Mouse (Mus musculus) CH12.LX (cell line): Measurements from ENCODE around the gene Acta1. TPM values are rescaled to one million over a fixed set of nuclear protein-coding genes. Genes with fewer than 3 reads are reported as not detected.

Experiments
- DNase-seq: peaks from one replicate; pipeline ENCODE4 v3.0.0-alpha.2; 2013; ENCODE audit errors: extremely low read depth
- H3K27ac ChIP-seq: 2 replicates; pipeline ENCODE4 v1.5.1; 2012; ENCODE audit warnings: low read depth, mild to moderate bottlenecking, control low read depth, moderate library complexity; ENCODE audit not compliant: insufficient read depth
- H3K27me3 ChIP-seq: replicated peaks from 2 replicates; pipeline ENCODE3; 2012; ENCODE audit warnings: inconsistent platforms
- H3K36me3 ChIP-seq, 2 experiments: replicated peaks in 1 of 2; 2 replicates each; pipeline versions ENCODE3 to v1.6.1; 2012; ENCODE audit warnings: inconsistent platforms in 1 of 2, low read length in 1 of 2, mild to moderate bottlenecking in 1 of 2, mixed read lengths in 1 of 2, moderate library complexity in 1 of 2; ENCODE audit not compliant: control insufficient read depth in 1 of 2, insufficient read depth in 1 of 2
- H3K4me1 ChIP-seq, 2 experiments: 2 replicates each; pipeline ENCODE4 v1.6.1; 2012; ENCODE audit warnings: inconsistent platforms in 1 of 2, moderate library complexity in 1 of 2; ENCODE audit not compliant: insufficient read depth in 2 of 2, control insufficient read depth in 1 of 2
- H3K4me2 ChIP-seq: 2 replicates; pipeline ENCODE4 v1.6.1; 2012; ENCODE audit warnings: low read depth, mild to moderate bottlenecking, control low read depth; ENCODE audit not compliant: poor library complexity, insufficient read depth, severe bottlenecking
- H3K4me3 ChIP-seq, 3 experiments: fragments of 150-350 bp in 1 of 3; sonication (generic) in 1 of 3; replicated peaks in 1 of 3; 2 replicates each; pipeline versions ENCODE3 to v1.5.1; 2011 to 2012; ENCODE audit warnings: low read depth in 2 of 3, low read length in 2 of 3, mild to moderate bottlenecking in 2 of 3, moderate library complexity in 2 of 3, control low read depth in 1 of 3, improper control_type of control experiment in 1 of 3, inconsistent platforms in 1 of 3, mixed read lengths in 1 of 3; ENCODE audit not compliant: poor library complexity in 1 of 3
- H3K79me2 ChIP-seq: replicated peaks from 2 replicates; pipeline ENCODE4 v1.6.1; 2012; ENCODE audit warnings: mild to moderate bottlenecking, moderate library complexity; ENCODE audit not compliant: control insufficient read depth, poor library complexity, insufficient read depth, severe bottlenecking; ENCODE audit errors: extremely low read depth
- H3K9ac ChIP-seq: 2 replicates; pipeline ENCODE4 v1.6.1; 2012; ENCODE audit warnings: low read depth, mild to moderate bottlenecking, control low read depth, moderate library complexity; ENCODE audit not compliant: insufficient read depth
- H3K9me3 ChIP-seq: replicated peaks from 2 replicates; pipeline ENCODE3; 2012; ENCODE audit warnings: low read length, inconsistent platforms, mixed read lengths
- CHD1 ChIP-seq: IDR thresholded peaks from 2 replicates; pipeline ENCODE4 v1.6.1; 2012; ENCODE audit warnings: low read depth, low read length, improper control_type of control experiment, inconsistent platforms
- CTCF ChIP-seq, 2 experiments: IDR thresholded peaks in 1 of 2; conservative IDR thresholded peaks in 1 of 2; 2 replicates each; pipeline ENCODE4 v1.5.1; 2011 to 2012; ENCODE audit warnings: low read depth in 2 of 2, low read length in 2 of 2, improper control_type of control experiment in 1 of 2, inconsistent platforms in 1 of 2, mild to moderate bottlenecking in 1 of 2, moderate library complexity in 1 of 2
- GABPA ChIP-seq: IDR thresholded peaks from 2 replicates; pipeline ENCODE4 v1.6.1; 2012; ENCODE audit warnings: low read depth, low read length, improper control_type of control experiment, inconsistent platforms; ENCODE audit not compliant: insufficient replicate concordance
- HCFC1 ChIP-seq: IDR thresholded peaks from 2 replicates; pipeline ENCODE4 v1.6.1; 2012; ENCODE audit warnings: low read depth, mild to moderate bottlenecking, inconsistent platforms, low read length, improper control_type of control experiment
- JUN ChIP-seq: IDR thresholded peaks from 2 replicates; pipeline ENCODE4 v1.6.1; 2011; ENCODE audit warnings: low read depth, mild to moderate bottlenecking, low read length, improper control_type of control experiment, moderate library complexity; ENCODE audit not compliant: insufficient read depth
- JUND ChIP-seq: conservative IDR thresholded peaks from 2 replicates; pipeline ENCODE4 v1.6.1; 2011; ENCODE audit warnings: low read depth, low read length, improper control_type of control experiment
- MAFK ChIP-seq: IDR thresholded peaks from 2 replicates; pipeline ENCODE4 v1.6.1; 2011; ENCODE audit warnings: low read length, improper control_type of control experiment; ENCODE audit not compliant: insufficient replicate concordance
- MAX ChIP-seq: IDR thresholded peaks from 2 replicates; pipeline ENCODE4 v1.6.1; 2011; ENCODE audit warnings: low read length, improper control_type of control experiment
- MAZ ChIP-seq: IDR thresholded peaks from 2 replicates; pipeline ENCODE4 v1.6.1; 2012; ENCODE audit warnings: low read depth, mild to moderate bottlenecking, inconsistent platforms, low read length, improper control_type of control experiment, moderate library complexity
- NELFE ChIP-seq: IDR thresholded peaks from 2 replicates; pipeline ENCODE4 v1.6.1; 2011; ENCODE audit warnings: low read depth, low read length, improper control_type of control experiment
- NRF1 ChIP-seq: IDR thresholded peaks from 2 replicates; pipeline ENCODE4 v1.6.1; 2014; ENCODE audit warnings: low read depth, mild to moderate bottlenecking, inconsistent platforms, low read length, improper control_type of control experiment, moderate library complexity
- PAX5 ChIP-seq: IDR thresholded peaks from 2 replicates; pipeline ENCODE4 v1.6.1; 2012; ENCODE audit warnings: low read length, inconsistent platforms, mixed read lengths
- POLR2AphosphoS2 ChIP-seq: IDR thresholded peaks from 2 replicates; pipeline ENCODE4 v1.6.1; 2011; ENCODE audit warnings: low read depth, low read length, improper control_type of control experiment
- RCOR1 ChIP-seq: conservative IDR thresholded peaks from 2 replicates; pipeline ENCODE4 v1.6.1; 2012; ENCODE audit warnings: low read depth, mild to moderate bottlenecking, inconsistent platforms, low read length, improper control_type of control experiment
- SIN3A ChIP-seq: IDR thresholded peaks from 2 replicates; pipeline ENCODE4 v1.6.1; 2012; ENCODE audit warnings: low read length, improper control_type of control experiment, inconsistent platforms
- SMC3 ChIP-seq: IDR thresholded peaks from 2 replicates; pipeline ENCODE4 v1.6.1; 2011; ENCODE audit warnings: low read depth, low read length, improper control_type of control experiment
- TCF12 ChIP-seq: IDR thresholded peaks from 2 replicates; pipeline ENCODE4 v1.6.1; 2014; ENCODE audit warnings: low read depth, mild to moderate bottlenecking, inconsistent platforms, low read length, improper control_type of control experiment
- ZC3H11A ChIP-seq: IDR thresholded peaks from 2 replicates; pipeline ENCODE4 v1.6.1; 2012; ENCODE audit warnings: low read depth, mild to moderate bottlenecking, inconsistent platforms, low read length, improper control_type of control experiment
- ZKSCAN1 ChIP-seq: IDR thresholded peaks from 2 replicates; pipeline ENCODE4 v1.6.1; 2012; ENCODE audit warnings: low read depth, inconsistent platforms, low read length, improper control_type of control experiment, borderline replicate concordance
- ZMIZ1 ChIP-seq: IDR thresholded peaks from 2 replicates; pipeline ENCODE4 v1.6.1; 2012; ENCODE audit warnings: low read depth, mild to moderate bottlenecking, inconsistent platforms, low read length, improper control_type of control experiment
- ZNF384 ChIP-seq: IDR thresholded peaks from 2 replicates; pipeline ENCODE4 v1.6.1; 2012; ENCODE audit warnings: low read depth, low read length, improper control_type of control experiment, inconsistent platforms
- dilution Hi-C: fragments of 300-500 bp; cut with MboI; formaldehyde crosslinking; loops from 2 replicates; pipeline ENCODE4 v1.14.3; 2020; ENCODE audit warnings: low sequenced_read_pairs; ENCODE audit not compliant: extremely low pct_unique_long_range_greater_than_20kb, extremely low pct_ligation_motif_present
- in situ Hi-C: fragments of 300-500 bp; cut with MboI; formaldehyde crosslinking; loops from 3 replicates; pipeline ENCODE4 v1.14.3; 2019; ENCODE audit warnings: low sequenced_read_pairs, low pct_ligation_motif_present, low pct_unique_long_range_greater_than_20kb, mixed read lengths
- polyA plus RNA-seq: library from polyadenylated mRNA; unstranded; fragments of >175 nt; gene quantifications from 2 replicates; pipeline ENCODE4 v1.2.1, GENCODE M21; 2012; ENCODE audit warnings: low read depth; ENCODE audit not compliant: insufficient read length
- total RNA-seq, 2 experiments: library from RNA; depleted of rRNA; stranded (reverse); fragments of 300-350 nt in 1 of 2; fragments of >200 nt in 1 of 2; gene quantifications; 2 replicates each; pipeline ENCODE4 v1.2.3; 2012 to 2014

The Acta1 gene
- total and polyA plus RNA-seq, 3 experiments: 0.27 TPM; not detected in 2

DNA sequence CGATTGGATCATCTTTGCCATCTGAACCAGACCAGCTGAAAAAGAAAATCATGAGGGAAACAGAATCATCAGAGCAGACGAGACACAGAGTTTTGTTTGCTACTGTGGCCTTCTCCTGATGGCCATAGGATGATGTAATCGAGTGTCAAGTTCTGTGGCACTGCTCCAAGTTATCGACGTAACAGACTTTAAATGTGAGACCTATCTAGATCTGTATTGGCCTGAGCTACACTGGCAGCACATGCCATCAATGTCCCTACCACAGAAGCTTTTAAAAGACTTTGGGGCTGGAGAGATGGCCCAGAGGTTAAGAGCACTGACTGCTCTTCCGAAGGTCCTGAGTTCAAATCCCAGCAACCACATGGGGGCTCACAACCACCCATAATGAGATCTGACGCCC lies 8.1 kb upstream of the Acta1 start:
- H3K9me3 ChIP-seq: no peaks in the 10 kb centered on the region
- no peaks in the 10 kb centered on the region for H3K79me2 ChIP-seq
- H3K36me3 ChIP-seq: peaks cover 51 to 85% of the 10 kb centered on the region in 2 experiments
- no peaks in the 10 kb centered on the region for H3K4me1 ChIP-seq
- TF ChIP-seq NELFE: no peak
- TF ChIP-seq SMC3: no peak
- no peak for TF ChIP-seq MAFK
- no peak for TF ChIP-seq CTCF (conservative IDR thresholded peaks at IDR 0.05 in 1 of 2, IDR thresholded peaks at IDR 0.05 in 1 of 2; ENCODE audit: low read depth in 2 of 2, low read length in 2 of 2)
- no peak for TF ChIP-seq ZNF384
- no peak for TF ChIP-seq TCF12
- no peak for TF ChIP-seq POLR2AphosphoS2
- dilution Hi-C loops (no loop called here), in situ Hi-C loops (no loop called here)
- no peak overlapping the region for H3K4me2 ChIP-seq
- H3K4me3 ChIP-seq: no peak overlapping the region
- H3K27me3 ChIP-seq: no peaks in the 10 kb centered on the region
- no peak overlapping the region for H3K27ac ChIP-seq
- no peak for DNase-seq
- H3K9ac ChIP-seq: no peak overlapping the region

DNA sequence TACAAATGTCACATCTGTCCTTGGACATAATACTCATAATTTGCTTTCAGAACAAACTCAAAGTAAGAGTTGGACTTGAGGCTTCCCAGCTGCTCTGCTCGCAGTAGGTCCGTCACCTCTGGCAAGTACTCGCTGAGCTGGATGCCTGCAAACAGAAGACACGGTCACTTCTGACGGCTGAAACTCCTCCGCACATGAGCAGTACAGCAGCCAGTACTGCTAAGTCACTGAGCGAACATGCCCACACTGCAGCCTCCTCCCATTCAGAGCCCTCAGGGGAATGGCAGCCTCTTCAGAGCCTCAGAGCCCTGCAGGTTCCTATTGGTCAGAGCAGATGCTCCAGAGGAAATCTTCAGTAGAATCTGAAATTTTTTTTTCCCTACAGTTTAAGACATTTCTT lies 4.8 kb upstream of the Acta1 start:
- no peak for TF ChIP-seq MAX
- TF ChIP-seq PAX5: no peak
- no peak for TF ChIP-seq HCFC1
- TF ChIP-seq JUN: no peak
- no peak for TF ChIP-seq ZKSCAN1
- no peak for TF ChIP-seq TCF12
- TF ChIP-seq MAZ: no peak
- no peak for TF ChIP-seq NRF1
- TF ChIP-seq JUND: no peak
- TF ChIP-seq SIN3A: no peak
- no peak for TF ChIP-seq NELFE
- TF ChIP-seq RCOR1: no peak
- TF ChIP-seq CHD1: no peak
- no peak for TF ChIP-seq ZMIZ1
- no peak for TF ChIP-seq ZNF384
- TF ChIP-seq SMC3: no peak
- TF ChIP-seq GABPA: no peak
- TF ChIP-seq MAFK: no peak
- TF ChIP-seq ZC3H11A: no peak
- TF ChIP-seq, all 38 proteins: peak for 0
- Histone ChIP-seq H3K36me3 (peaks cover 36 to 65% of the 10 kb centered on the region in 2 experiments), H3K4me2 (no peak overlapping the region), H3K27ac (no peak overlapping the region), H3K4me3 (no peak overlapping the region), H3K9me3 (no peaks in the 10 kb centered on the region), H3K4me1 (no peaks in the 10 kb centered on the region), H3K9ac (no peak overlapping the region), H3K79me2 (no peaks in the 10 kb centered on the region), H3K27me3 (no peaks in the 10 kb centered on the region)
- DNase-seq: no peak
- dilution Hi-C loops (no loop called here), in situ Hi-C loops (no loop called here)
